Mouse (Mus musculus) mature B cell (primary cell): Measurements from ENCODE around the gene Olfr1496.
"Not testable (repeated sequence)": the region's sequence is repeated elsewhere in the genome, so short reads cannot be mapped to it uniquely, and the experiment has no call there.

Experiments
- in situ Hi-C: fragments of 300-500 bp; cut with MboI; formaldehyde crosslinking; loops from 2 replicates; pipeline ENCODE4 v1.14.3; 2019

The Olfr1496 gene

GRCm38 (mm10) chr19:13777578-13777977, at the start of gene Olfr1496:
Gene Olfr1496, plus strand, starts transcription at chr19:13777878.
- in situ Hi-C loops = no loop called here

DNA sequence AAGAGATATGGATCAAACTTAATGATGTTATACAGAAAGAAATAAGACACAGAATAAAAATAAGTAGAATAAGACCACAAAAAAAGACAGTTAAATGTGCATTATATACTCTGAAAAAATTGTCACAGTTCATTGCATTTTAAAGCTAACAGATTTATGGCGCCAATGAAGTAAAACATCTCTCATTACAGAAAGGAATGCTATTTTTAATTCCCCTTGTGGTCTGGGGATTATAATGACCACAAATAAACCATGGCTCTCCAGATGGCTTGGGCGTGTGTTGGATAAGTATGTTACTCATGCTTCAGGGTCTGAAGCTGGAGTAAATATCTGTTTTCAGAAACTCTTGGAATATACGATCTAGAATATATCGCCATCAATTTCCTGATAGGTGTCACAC, 38.2 kb upstream of the Olfr1496 start, which contains the start of gene Olfr1494:
Gene Olfr1494 (plus strand): TSS at position 301 of the 400 bp plus-strand sequence.
- in situ Hi-C loops = no loop called here

DNA sequence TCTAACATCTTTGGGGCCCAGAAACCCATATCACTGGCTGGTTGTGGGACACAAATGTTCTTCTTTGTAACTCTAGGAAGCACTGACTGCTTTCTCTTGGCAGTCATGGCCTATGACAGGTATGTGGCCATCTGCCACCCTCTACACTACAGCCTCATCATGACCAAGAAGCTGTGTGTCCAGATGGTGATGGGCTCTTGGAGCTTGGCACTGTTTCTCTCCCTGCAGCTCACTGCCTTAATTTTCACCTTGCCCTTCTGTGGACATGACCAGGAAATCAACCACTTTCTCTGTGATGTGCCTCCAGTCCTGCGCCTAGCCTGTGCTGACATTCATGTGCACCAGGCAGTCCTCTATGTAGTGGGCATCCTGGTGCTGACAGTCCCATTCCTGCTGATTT, 28.3 kb upstream of the Olfr1496 start:
- in situ Hi-C loops = no loop called here

GRCm38 (mm10) chr19:13764306-13764705, 13.4 kb upstream of the Olfr1496 start, which contains the start of gene Olfr1495:
Gene Olfr1495, plus strand, starts transcription at chr19:13764606.
- in situ Hi-C loops = no loop called here

DNA sequence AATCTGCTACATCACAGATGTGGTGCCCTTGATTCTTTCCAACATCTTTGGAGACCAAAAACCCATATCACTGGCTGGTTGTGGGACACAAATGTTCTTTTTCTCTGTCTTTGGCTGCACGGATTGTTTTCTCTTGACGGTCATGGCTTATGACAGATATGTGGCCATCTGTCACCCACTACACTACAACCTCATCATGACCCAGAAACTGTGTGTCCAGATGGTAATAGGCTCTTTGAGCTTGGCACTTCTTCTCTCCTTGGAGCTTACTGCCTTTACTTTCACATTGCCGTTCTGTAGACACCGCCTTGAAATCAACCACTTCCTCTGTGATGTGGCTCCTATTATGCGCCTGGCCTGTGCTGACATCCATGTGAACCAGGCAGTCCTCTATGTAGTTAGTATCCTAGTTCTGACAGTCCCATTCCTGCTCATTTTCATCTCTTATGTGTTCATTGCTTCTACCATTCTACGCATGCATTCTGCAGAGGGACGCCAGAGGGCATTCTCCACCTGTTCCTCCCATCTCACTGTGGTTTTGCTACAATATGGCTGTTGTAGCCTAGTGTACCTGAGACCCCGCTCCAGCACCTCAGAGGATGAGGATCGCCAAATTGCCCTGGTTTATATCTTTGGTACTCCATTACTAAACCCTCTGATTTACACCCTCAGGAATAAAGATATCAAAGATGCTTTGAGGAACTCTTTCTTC, 9.0 kb upstream of the Olfr1496 start:
- in situ Hi-C loops = no loop called here

DNA sequence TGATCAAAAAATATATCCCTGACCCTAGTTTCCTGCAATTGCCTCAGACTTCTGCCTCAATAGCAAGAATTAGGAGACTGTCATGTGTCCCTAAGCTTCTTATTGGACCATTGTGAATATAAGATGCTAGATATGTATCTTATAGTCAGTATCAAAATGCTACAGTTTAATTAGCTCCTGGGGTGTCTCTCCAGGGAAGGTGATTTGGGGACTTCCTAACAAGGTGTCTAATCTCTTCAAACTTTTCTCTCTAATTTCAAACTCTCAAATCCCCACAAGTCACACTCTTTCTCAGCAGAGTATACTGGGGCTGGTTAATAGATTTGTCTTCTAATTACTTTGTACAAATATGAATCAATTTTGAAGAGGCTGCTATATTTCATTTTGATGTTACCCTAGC, 20.4 kb downstream of the Olfr1496 start, which contains the start of gene Olfr1497:
Gene Olfr1497 (minus strand): TSS at position 101 of the 400 bp plus-strand sequence.
- in situ Hi-C loops = no loop called here

DNA sequence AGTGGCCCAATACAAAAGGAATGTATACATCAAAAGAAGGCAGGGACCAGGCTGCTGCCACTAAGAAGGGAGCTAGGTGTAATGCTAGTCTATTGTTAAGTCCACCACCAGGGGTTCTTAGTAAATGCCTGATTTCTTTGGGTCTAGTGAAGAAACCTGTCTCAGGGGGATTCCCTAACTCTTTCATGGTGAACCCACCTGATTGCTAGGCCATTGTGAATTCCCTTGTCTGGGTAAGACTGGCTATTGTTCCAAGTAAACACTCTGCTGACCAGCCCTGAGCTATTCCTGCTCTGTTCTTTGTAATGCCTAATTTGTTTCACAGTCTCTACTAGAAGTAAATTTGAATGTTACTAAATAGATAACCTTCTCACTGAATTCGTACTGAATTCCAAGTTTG, 27.8 kb downstream of the Olfr1496 start:
- in situ Hi-C loops = not testable (repeated sequence)

GRCm38 (mm10) chr19:13812823-13813222, 35.1 kb downstream of the Olfr1496 start:
- in situ Hi-C loops = no loop called here

GRCm38 (mm10) chr19:13818827-13819226, 41.1 kb downstream of the Olfr1496 start:
- in situ Hi-C loops = no loop called here

DNA sequence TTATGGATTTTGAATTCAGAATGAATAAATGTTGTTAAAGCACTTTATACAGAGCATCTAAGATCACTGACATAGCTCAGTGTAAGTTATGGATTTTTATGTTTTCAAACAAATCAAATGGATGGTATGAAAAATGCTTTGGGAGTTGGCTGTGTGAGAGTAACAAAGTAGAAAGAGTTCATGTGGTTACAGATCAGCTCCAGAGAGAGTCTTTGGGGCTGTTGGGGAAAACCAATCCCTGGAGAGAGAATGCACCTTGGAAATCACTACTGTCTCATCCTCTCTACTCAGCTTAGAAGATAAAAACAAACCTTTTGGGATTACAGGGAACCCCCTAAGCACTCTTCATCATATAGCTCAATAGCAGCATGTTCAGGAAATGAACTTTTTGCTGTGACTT, 41.7 kb downstream of the Olfr1496 start, which contains the start of gene Olfr1499:
Gene Olfr1499 (minus strand): TSS at position 101 of the 400 bp plus-strand sequence.
- in situ Hi-C loops = no loop called here

GRCm38 (mm10) chr19:13820847-13821246, 43.2 kb downstream of the Olfr1496 start:
- in situ Hi-C loops = no loop called here

DNA sequence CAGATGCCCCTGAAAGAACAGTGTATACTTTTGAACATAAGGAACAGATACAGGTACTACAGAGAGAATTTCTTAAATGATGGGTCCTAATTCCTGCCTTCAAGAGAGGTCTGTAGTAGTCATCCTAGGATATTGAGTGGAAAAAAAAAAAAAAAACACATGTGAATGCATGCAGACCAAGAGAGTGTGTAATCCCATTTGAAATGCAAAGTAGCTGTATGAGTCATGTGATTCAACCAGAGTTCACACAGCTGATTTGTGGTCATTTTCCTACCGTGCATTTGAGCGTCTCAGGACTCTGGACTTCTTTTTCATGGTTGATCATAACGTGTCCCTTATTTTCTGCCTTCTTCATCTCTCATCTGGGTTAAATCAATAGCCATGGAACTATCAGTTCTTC, 50.8 kb downstream of the Olfr1496 start:
- in situ Hi-C loops = no loop called here

DNA sequence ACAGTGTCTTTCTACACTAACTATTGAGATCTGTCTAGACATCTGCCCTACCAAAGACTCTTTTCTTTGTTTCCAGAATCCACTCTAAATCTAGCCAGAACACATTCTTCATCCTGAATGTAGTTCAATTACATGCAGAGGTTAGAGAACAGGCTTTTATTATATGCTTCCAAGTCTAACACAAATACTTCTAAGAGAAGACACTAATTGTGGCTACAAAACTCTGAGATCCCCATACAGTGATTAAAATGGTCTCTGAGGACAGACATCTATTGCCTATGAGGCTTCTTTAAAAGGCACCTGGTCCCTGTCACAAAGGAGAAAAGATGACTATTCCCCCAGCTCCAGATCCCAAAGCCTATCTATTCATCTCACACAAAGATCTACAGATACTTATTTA, 52.7 kb downstream of the Olfr1496 start, which contains the start of gene Olfr1500:
Gene Olfr1500 (minus strand): TSS at position 101 of the 400 bp plus-strand sequence.
- in situ Hi-C loops = no loop called here
